Mouse (Mus musculus) heart, postnatal 0 days (tissue): ENCODE results near the gene Dbi. TPM values are rescaled to one million over a fixed set of nuclear protein-coding genes. Genes with fewer than 3 reads are reported as not detected.
A peak's percentile ranks its signal among the peaks of the same experiment; 100 is the strongest.

Source experiments
- ATAC-seq: fragments of 200-750 bp; cut with Nextera tagmentation; 2 replicates; pipeline ENCODE4 v1.8.0; 2017; ENCODE audit warnings: low read depth, moderate number of reproducible peaks, moderate library complexity; ENCODE audit not compliant: insufficient read depth
- DNase-seq: peaks from one replicate; pipeline ENCODE4 v3.0.0-alpha.2; 2016; ENCODE audit warnings: low spot score
- H3K27ac ChIP-seq: fragments of 300-500 bp; sonication (generic); 2 replicates; pipeline ENCODE4 v1.5.1; 2014; ENCODE audit warnings: low read depth, mild to moderate bottlenecking
- H3K27me3 ChIP-seq: fragments of 300-500 bp; sonication (generic); 2 replicates; pipeline ENCODE4 v1.6.1; 2014; ENCODE audit warnings: low read length, mixed read lengths; ENCODE audit not compliant: control insufficient read depth, insufficient read depth
- H3K36me3 ChIP-seq: fragments of 300-500 bp; sonication (generic); replicated peaks from 2 replicates; pipeline ENCODE4 v1.6.1; 2014; ENCODE audit warnings: low read length, mixed read lengths; ENCODE audit not compliant: control insufficient read depth, insufficient read depth
- H3K4me1 ChIP-seq: fragments of 300-500 bp; sonication (generic); 2 replicates; pipeline ENCODE4 v1.6.1; 2014; ENCODE audit warnings: antibody characterized with exemption; ENCODE audit not compliant: control insufficient read depth, insufficient read depth
- H3K4me2 ChIP-seq: fragments of 300-500 bp; sonication (generic); 2 replicates; pipeline ENCODE4 v1.6.1; 2014; ENCODE audit warnings: low read depth, mild to moderate bottlenecking, low read length, moderate library complexity
- H3K4me3 ChIP-seq: fragments of 300-500 bp; sonication (generic); 2 replicates; pipeline ENCODE4 v1.5.1; 2014; ENCODE audit warnings: low read depth, low read length
- H3K9ac ChIP-seq: fragments of 300-500 bp; sonication (generic); replicated peaks from 2 replicates; pipeline ENCODE4 v1.6.1; 2014; ENCODE audit warnings: low read depth, low read length, mixed read lengths
- H3K9me3 ChIP-seq: fragments of 300-500 bp; sonication (generic); replicated peaks from 2 replicates; pipeline ENCODE4 v1.6.1; 2016; ENCODE audit warnings: low read length; ENCODE audit not compliant: control insufficient read depth
- CTCF ChIP-seq: IDR thresholded peaks from 2 replicates; pipeline ENCODE4 v1.5.1; 2016; ENCODE audit warnings: antibody characterized with exemption, control low read depth, low read depth
- EP300 ChIP-seq: IDR thresholded peaks from 2 replicates; pipeline ENCODE4 v1.6.1; 2016; ENCODE audit warnings: antibody characterized with exemption, low read depth
- WGBS: fragments of 180-500 bp; shearing (Covaris S2); extraction: QIAGEN DNeasy Blood & Tissue Kit; methylation state at CpG from one replicate; pipeline ENCODE4 v1.1.7; 2014; 5-methylcytosine and 5-hydroxymethylcytosine counted together
- polyA plus RNA-seq: library from polyadenylated mRNA; unstranded; fragments of >200 nt; fragmentation: Nextera tagmentation; extraction: Ambion mirVana; gene quantifications from 2 replicates; pipeline ENCODE4 v1.2.1, GENCODE M21; 2015
- total RNA-seq: library from RNA; depleted of rRNA; stranded (reverse); fragments of >200 nt; gene quantifications from 2 replicates; pipeline ENCODE4 v1.2.3, GENCODE M21; 2014; ENCODE audit warnings: low replicate concordance

The Dbi gene
- total and polyA plus RNA-seq, 2 experiments from 2014 or later = 261 to 1,218 TPM

DNA sequence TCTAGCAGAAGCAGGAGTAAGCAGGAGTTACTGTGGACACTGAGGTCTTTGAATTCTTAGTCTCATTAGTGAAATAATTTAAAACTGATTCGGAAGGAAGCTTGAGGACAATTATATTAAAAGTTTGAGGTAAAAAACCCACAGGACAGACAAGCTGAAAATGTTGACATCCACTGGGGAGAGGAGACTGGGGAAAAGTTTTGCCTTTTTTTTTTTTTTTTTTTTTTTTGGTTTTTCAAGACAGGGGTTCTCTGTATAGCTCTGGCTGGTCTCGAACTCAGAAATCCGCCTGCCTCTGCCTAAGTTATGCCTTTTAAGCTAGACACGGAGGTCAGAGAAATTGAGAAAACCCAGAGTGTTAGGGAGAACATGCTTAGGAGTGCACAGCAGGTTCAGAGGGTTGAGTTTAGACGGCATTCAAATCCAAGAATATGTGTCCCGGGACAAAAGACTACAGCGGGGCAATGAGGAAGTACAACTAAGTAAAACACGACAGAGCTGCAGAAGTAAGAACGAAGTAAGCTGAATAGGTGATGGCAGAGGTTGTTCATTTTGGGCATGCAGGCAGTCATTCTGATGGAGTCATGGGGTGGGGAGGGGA, 1.2 kb upstream of the Dbi start:
- peaks cover 15% of the 10 kb centered on the region for H3K4me1 ChIP-seq
- peak overlapping the region; percentile 61 for H3K9ac ChIP-seq
- peak overlapping the region; percentile 73 for H3K4me2 ChIP-seq
- peak overlapping the region; percentile 95 for H3K27ac ChIP-seq
- WGBS = 86% methylated on average over 9 of the region's 9 CpGs
- DNase-seq (no peak), ATAC-seq (no peak)
- H3K27me3 ChIP-seq = no peaks in the 10 kb centered on the region
- H3K9me3 ChIP-seq = no peaks in the 10 kb centered on the region
- H3K36me3 ChIP-seq = peaks cover 15% of the 10 kb centered on the region; the same call in 1 of the 2 replicates
- peak overlapping the region; percentile 65 for H3K4me3 ChIP-seq
- no peak for TF ChIP-seq EP300
- TF ChIP-seq CTCF = no peak

DNA sequence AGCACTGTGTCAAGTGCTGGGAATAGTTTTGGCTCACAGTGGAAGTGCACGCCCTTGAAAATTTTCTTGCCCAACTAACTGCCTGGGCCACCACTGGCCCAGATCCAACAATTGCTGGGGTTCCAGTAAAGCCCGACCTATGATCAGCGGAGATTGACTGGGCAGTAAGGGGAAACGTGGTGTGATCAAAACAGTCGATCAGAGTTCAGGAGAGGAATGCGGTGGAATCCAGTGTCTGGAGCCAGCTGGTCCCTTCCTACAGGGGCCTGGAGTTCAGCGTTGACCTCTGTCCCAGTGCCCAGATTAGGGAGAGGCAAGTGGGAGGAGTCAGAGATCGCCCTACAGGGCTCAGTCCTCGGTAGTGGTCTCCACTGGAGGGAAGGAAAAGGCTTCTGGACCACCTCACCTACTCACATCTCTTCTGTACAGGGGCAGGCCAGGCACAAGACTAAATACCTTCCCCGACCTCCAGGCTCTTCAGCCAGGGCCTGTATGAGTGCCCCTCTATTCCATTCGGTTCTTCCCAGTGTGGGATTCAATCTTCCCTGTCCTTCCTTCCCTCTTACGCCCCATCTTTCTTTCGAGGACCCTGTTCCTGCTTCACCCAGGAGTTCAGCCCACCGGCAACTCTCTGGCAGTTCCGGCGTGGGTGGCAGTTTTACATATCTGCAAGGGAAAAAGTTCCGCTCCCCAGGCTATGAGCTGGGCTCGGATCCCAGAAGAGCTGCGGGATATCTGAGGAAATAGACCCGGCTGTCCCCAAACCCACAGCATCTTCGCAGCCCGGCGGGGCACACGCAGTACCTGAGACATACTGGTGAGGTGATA, 523 bp downstream of the Dbi start:
- DNase-seq (peak; percentile 78), ATAC-seq (peak; percentile 74)
- Histone ChIP-seq H3K4me1 (peaks cover 27% of the 10 kb centered on the region), H3K9ac (peak overlapping the region; percentile 56), H3K27ac (peak overlapping the region; percentile 95), H3K27me3 (no peaks in the 10 kb centered on the region), H3K9me3 (no peaks in the 10 kb centered on the region), H3K4me2 (peak overlapping the region; percentile 77), H3K36me3 (peaks cover 28% of the 10 kb centered on the region), H3K4me3 (peak overlapping the region; percentile 65)
- TF ChIP-seq CTCF (no peak), EP300 (no peak)
- 2% methylated on average over 24 of the region's 24 CpGs for WGBS

GRCm38 (mm10) chr1:120119389-120119788, 1.5 kb downstream of the Dbi start:
- peak overlapping the region; percentile 65 for H3K4me3 ChIP-seq
- H3K9ac ChIP-seq = peak overlapping the region; percentile 56; the same call in 1 of the 2 replicates
- peaks cover 38% of the 10 kb centered on the region for H3K36me3 ChIP-seq
- DNase-seq = no peak
- H3K27ac ChIP-seq = peak overlapping the region; percentile 95
- H3K4me1 ChIP-seq = peaks cover 24% of the 10 kb centered on the region
- WGBS = 77% methylated on average over 4 of the region's 4 CpGs
- H3K27me3 ChIP-seq = no peaks in the 10 kb centered on the region
- TF ChIP-seq CTCF (no peak), EP300 (no peak)
- no peak for ATAC-seq
- H3K9me3 ChIP-seq = no peaks in the 10 kb centered on the region
- peak overlapping the region; percentile 77 for H3K4me2 ChIP-seq

- peak overlapping the region; percentile 77; the same call in 1 of the 2 replicates for H3K4me2 ChIP-seq
These were observed 2.0 kb downstream of the Dbi start for GRCm38 (mm10) chr1:120118854-120119253.

GRCm38 (mm10) chr1:120116106-120116505, 4.8 kb downstream of the Dbi start:
- TF ChIP-seq EP300 (no peak), CTCF (no peak)
- no peak overlapping the region for H3K4me3 ChIP-seq
- peaks cover 65% of the 10 kb centered on the region for H3K36me3 ChIP-seq
- no peaks in the 10 kb centered on the region for H3K27me3 ChIP-seq
- no peaks in the 10 kb centered on the region for H3K9me3 ChIP-seq
- DNase-seq (peak; percentile 25), ATAC-seq (no peak)
- WGBS = 47% methylated on average over 11 of the region's 11 CpGs
- H3K4me1 ChIP-seq = peaks cover 24% of the 10 kb centered on the region
- no peak overlapping the region for H3K4me2 ChIP-seq
- no peak overlapping the region; the same call in 1 of the 2 replicates for H3K9ac ChIP-seq
- peak overlapping the region; percentile 69 for H3K27ac ChIP-seq

More at GRCm38 (mm10) chr1:120118854-120119253, 2.0 kb downstream of the Dbi start:
- 0 out of 2 replicates have a peak overlapping the region, but pooled peaks have one; percentile 95 for H3K27ac ChIP-seq
- no peak overlapping the region for H3K4me3 ChIP-seq
- DNase-seq (no peak), ATAC-seq (no peak)
- no peak for TF ChIP-seq CTCF
- no peak for TF ChIP-seq EP300
- H3K4me1 ChIP-seq = peaks cover 24% of the 10 kb centered on the region
- WGBS = 90% methylated on average over 2 of the region's 2 CpGs
- H3K9me3 ChIP-seq = no peaks in the 10 kb centered on the region
- H3K27me3 ChIP-seq = no peaks in the 10 kb centered on the region
- peaks cover 43% of the 10 kb centered on the region for H3K36me3 ChIP-seq
- H3K9ac ChIP-seq = peak overlapping the region; percentile 42; the same call in 1 of the 2 replicates
